Mouse (Mus musculus) spleen, adult 2 months (tissue): ENCODE measurements around the gene Tspan31. TPM values are rescaled to one million over a fixed set of nuclear protein-coding genes. Genes with fewer than 3 reads are reported as not detected.
A peak's percentile ranks its signal among the peaks of the same experiment; 100 is the strongest.

ENCODE experiments used
- DNase-seq, 2 experiments: peaks; one replicate each; pipeline versions ENCODE4 v3.0.0 to v3.0.0-alpha.2; 2012 to 2021; ENCODE audit warnings: low spot score in 2 of 2, low read depth in 1 of 2
- H3K27ac ChIP-seq: fragments of 200-500 bp; 2 replicates; pipeline ENCODE4 v1.5.1; 2012; ENCODE audit warnings: low read length, inconsistent platforms; ENCODE audit not compliant: insufficient read depth
- H3K27me3 ChIP-seq: fragments of 200-500 bp; 2 replicates; pipeline ENCODE4 v1.6.1; 2012; ENCODE audit warnings: mild to moderate bottlenecking, moderate library complexity, low read length, inconsistent platforms; ENCODE audit not compliant: control insufficient read depth, insufficient read depth
- H3K36me3 ChIP-seq: fragments of 200-500 bp; 2 replicates; pipeline ENCODE4 v1.6.1; 2012; ENCODE audit warnings: mild to moderate bottlenecking, low read length, inconsistent platforms; ENCODE audit not compliant: control insufficient read depth, insufficient read depth
- H3K4me1 ChIP-seq: fragments of 200-500 bp; 2 replicates; pipeline ENCODE4 v1.6.1; 2011; ENCODE audit warnings: inconsistent platforms; ENCODE audit not compliant: control insufficient read depth, insufficient read depth, insufficient read length
- H3K4me3 ChIP-seq: fragments of 200-500 bp; 2 replicates; pipeline ENCODE4 v1.5.1; 2011; ENCODE audit warnings: mild to moderate bottlenecking, inconsistent platforms; ENCODE audit not compliant: insufficient read depth, insufficient read length; ENCODE audit errors: extremely low read depth
- CTCF ChIP-seq: fragments of 200-500 bp; IDR thresholded peaks from 2 replicates; pipeline ENCODE4 v1.5.1; 2011; ENCODE audit warnings: mild to moderate bottlenecking, inconsistent platforms; ENCODE audit not compliant: insufficient read depth, insufficient read length, insufficient replicate concordance; ENCODE audit errors: extremely low read depth
- POLR2A ChIP-seq: fragments of 200-500 bp; IDR thresholded peaks from 2 replicates; pipeline ENCODE4 v1.6.1; 2011; ENCODE audit warnings: low read depth, low read length, inconsistent platforms
- WGBS: fragments of 180-500 bp; shearing (Covaris S2); methylation state at CpG from one replicate; pipeline ENCODE4 v1.1.7; 2018; 5-methylcytosine and 5-hydroxymethylcytosine counted together
- polyA plus RNA-seq: library from polyadenylated mRNA; depleted of rRNA; stranded (reverse); fragments of >200 nt; gene quantifications from 2 replicates; pipeline ENCODE4 v1.2.3, GENCODE M21; 2012

Gene Tspan31
- polyA plus RNA-seq, 1 experiment = 29.9 TPM

GRCm38 (mm10) chr10:127108262-127108583 lies 38.2 kb upstream of the Tspan31 start:
- DNase-seq = no peak
- H3K4me1 ChIP-seq = peaks cover 19% of the 10 kb centered on the region; the same call in 1 of the 2 replicates
- H3K27me3 ChIP-seq = no peaks in the 10 kb centered on the region
- H3K36me3 ChIP-seq = no peaks in the 10 kb centered on the region; the same call in none of the 2 replicates
- no peak for TF ChIP-seq POLR2A
- TF ChIP-seq CTCF = no peak
- no peak overlapping the region for H3K4me3 ChIP-seq
- WGBS = 64% methylated on average over 3 of the region's 3 CpGs
- 0 out of 2 replicates have a peak overlapping the region, but pooled peaks have one; percentile 2 for H3K27ac ChIP-seq

DNA sequence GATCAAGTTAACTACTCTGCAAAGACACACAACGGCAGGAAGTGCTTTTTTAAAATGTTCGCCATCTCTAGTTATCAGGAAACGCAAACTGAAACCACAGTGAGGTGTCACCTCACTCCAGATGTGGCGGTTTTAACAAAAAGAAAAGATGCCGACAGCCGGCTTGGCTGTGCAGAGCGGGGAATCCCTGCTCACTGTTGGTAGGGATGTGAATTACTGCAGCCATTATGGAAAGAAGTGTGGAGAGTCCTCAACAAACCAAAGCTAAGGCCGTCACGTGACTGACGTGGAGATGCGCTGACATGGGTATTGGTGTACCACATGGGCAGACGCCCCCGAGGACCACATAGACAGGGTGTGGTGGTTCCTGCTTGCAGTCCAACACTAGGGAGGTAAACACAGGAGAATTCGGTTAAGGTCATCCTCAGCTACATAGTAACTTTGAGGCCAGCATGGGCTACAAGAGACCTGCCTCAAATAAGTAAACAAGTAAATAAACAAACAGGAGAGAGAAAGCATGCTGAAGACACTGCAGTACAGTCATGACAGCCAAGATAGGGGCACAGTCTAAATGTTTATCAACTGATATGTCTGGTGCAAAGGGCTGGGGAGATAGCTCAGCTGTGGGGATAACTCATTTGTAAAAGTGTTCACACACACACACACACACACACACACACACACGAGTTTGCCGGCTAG lies 37.6 kb upstream of the Tspan31 start:
- 19% methylated on average over 16 of the region's 16 CpGs for WGBS
- peak in 1 of 2 experiments; percentile 23 for DNase-seq
- peak overlapping the region; percentile 27; the same call in 1 of the 2 replicates for H3K4me3 ChIP-seq
- TF ChIP-seq CTCF = no peak
- no peak for TF ChIP-seq POLR2A
- H3K27me3 ChIP-seq = no peaks in the 10 kb centered on the region
- H3K36me3 ChIP-seq = no peaks in the 10 kb centered on the region; the same call in none of the 2 replicates
- H3K27ac ChIP-seq = peak overlapping the region; percentile 63
- H3K4me1 ChIP-seq = peaks cover 19% of the 10 kb centered on the region; the same call in 1 of the 2 replicates

- Histone ChIP-seq H3K4me1 (peaks cover 19% of the 10 kb centered on the region; the same call in 1 of the 2 replicates), H3K27me3 (no peaks in the 10 kb centered on the region), H3K27ac (no peak overlapping the region), H3K36me3 (peaks cover 7% of the 10 kb centered on the region), H3K4me3 (no peak overlapping the region)
- DNase-seq = no peak
- TF ChIP-seq POLR2A = no peak
- no peak for TF ChIP-seq CTCF
- 26% methylated on average over 7 of the region's 7 CpGs for WGBS
Observed at GRCm38 (mm10) chr10:127103631-127104030, 33.6 kb upstream of the Tspan31 start.

DNA sequence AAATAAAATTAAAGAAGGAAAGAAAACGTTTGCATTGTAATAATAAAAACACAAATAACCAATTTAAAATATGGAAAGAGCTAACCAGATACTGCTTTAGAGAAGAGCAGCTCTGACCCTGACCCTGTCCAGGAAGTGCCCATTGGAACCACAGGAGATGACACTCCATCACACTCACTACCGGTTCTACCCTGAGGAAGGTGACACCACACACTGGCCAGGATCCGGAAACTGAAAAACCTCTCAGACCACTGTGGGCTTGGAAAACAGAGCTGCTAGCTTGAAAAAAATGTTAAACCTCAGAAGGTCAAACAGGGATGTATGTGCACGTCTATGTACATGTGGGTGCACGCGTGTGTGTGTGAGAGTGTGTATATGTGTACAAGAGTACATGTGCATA lies 31.1 kb upstream of the Tspan31 start:
- 63% methylated on average over 6 of the region's 6 CpGs for WGBS
- TF ChIP-seq POLR2A = no peak
- no peak for TF ChIP-seq CTCF
- Histone ChIP-seq H3K4me3 (no peak overlapping the region), H3K27me3 (no peaks in the 10 kb centered on the region), H3K4me1 (peaks cover 10% of the 10 kb centered on the region; the same call in 1 of the 2 replicates), H3K36me3 (peaks cover 24% of the 10 kb centered on the region), H3K27ac (no peak overlapping the region)
- no peak for DNase-seq

GRCm38 (mm10) chr10:127100414-127100813 lies 30.4 kb upstream of the Tspan31 start:
- H3K4me1 ChIP-seq = peaks cover 10% of the 10 kb centered on the region; the same call in 1 of the 2 replicates
- H3K36me3 ChIP-seq = peaks cover 30% of the 10 kb centered on the region
- 80% methylated on average over 8 of the region's 8 CpGs for WGBS

GRCm38 (mm10) chr10:127099868-127100267 lies 29.8 kb upstream of the Tspan31 start:
- TF ChIP-seq CTCF (no peak), POLR2A (no peak)
- Histone ChIP-seq H3K27me3 (no peaks in the 10 kb centered on the region), H3K4me3 (no peak overlapping the region), H3K27ac (no peak overlapping the region), H3K36me3 (peaks cover 34% of the 10 kb centered on the region), H3K4me1 (peaks cover 10% of the 10 kb centered on the region; the same call in 1 of the 2 replicates)
- DNase-seq = no peak
- 60% methylated on average over 15 of the region's 15 CpGs for WGBS

More at GRCm38 (mm10) chr10:127100414-127100813, 30.4 kb upstream of the Tspan31 start:
- TF ChIP-seq CTCF (no peak), POLR2A (no peak)
- no peak overlapping the region for H3K27ac ChIP-seq
- DNase-seq = no peak
- H3K4me3 ChIP-seq = no peak overlapping the region
- H3K27me3 ChIP-seq = no peaks in the 10 kb centered on the region

DNA sequence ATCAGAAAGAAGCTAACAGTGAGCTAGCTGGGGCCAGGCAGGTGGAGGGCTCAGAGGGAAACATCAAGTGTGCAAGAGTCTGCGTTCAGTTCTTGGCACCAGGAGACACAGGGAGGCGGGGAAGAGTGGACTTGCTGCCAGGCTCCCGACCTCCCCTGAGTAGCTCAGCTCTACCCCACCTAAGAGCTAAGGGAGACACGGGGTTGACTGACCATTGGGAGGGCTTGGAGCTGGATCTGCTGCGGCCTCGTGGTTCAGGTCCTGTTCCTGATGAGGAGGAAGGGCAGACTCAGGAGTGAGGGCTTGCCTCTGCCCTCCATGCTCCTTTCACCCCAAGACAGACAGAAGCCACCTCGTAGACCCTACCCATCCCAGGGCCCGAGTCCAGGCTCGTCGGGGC lies 29.1 kb upstream of the Tspan31 start:
- 87% methylated on average over 10 of the region's 10 CpGs for WGBS
- Histone ChIP-seq H3K4me1 (peaks cover 10% of the 10 kb centered on the region; the same call in 1 of the 2 replicates), H3K27me3 (no peaks in the 10 kb centered on the region), H3K4me3 (no peak overlapping the region), H3K27ac (no peak overlapping the region), H3K36me3 (peaks cover 35% of the 10 kb centered on the region)
- DNase-seq = no peak
- no peak for TF ChIP-seq POLR2A
- no peak for TF ChIP-seq CTCF
